Mouse (Mus musculus) liver, embryonic 14.5 days (tissue): Measurements from ENCODE around the gene Trim62. TPM values are rescaled to one million over a fixed set of nuclear protein-coding genes. Genes with fewer than 3 reads are reported as not detected.

ENCODE experiments used
- ATAC-seq: fragments of 200-750 bp; cut with Nextera tagmentation; 2 replicates; pipeline ENCODE4 v1.8.0; 2017; ENCODE audit warnings: moderate number of reproducible peaks, mild to moderate bottlenecking, moderate library complexity; ENCODE audit not compliant: insufficient read depth
- DNase-seq, 3 experiments: peaks; one replicate each; pipeline ENCODE4 v3.0.0-alpha.2; 2012 to 2013; ENCODE audit warnings: low read depth in 3 of 3, low spot score in 3 of 3
- H3K27ac ChIP-seq: fragments of 300-500 bp; sonication (generic); 2 replicates; pipeline ENCODE4 v1.5.1; 2014; ENCODE audit warnings: moderate library complexity, mild to moderate bottlenecking, control low read depth, inconsistent platforms
- H3K27me3 ChIP-seq: fragments of 300-500 bp; sonication (generic); 2 replicates; pipeline ENCODE4 v1.6.1; 2014; ENCODE audit warnings: mild to moderate bottlenecking, low read length, moderate library complexity; ENCODE audit not compliant: control insufficient read depth, insufficient read depth
- H3K36me3 ChIP-seq: fragments of 300-500 bp; sonication (generic); replicated peaks from 2 replicates; pipeline ENCODE4 v1.6.1; 2014; ENCODE audit warnings: low read depth; ENCODE audit not compliant: control insufficient read depth, insufficient read depth
- H3K4me1 ChIP-seq, 2 experiments: fragments of 200-500 bp in 1 of 2; fragments of 300-500 bp in 1 of 2; sonication (generic) in 1 of 2; replicated peaks; 2 replicates each; pipeline ENCODE4 v1.6.1; 2012 to 2014; ENCODE audit warnings: antibody characterized with exemption in 1 of 2, inconsistent platforms in 1 of 2, low read length in 1 of 2; ENCODE audit not compliant: control insufficient read depth in 2 of 2, insufficient read depth in 2 of 2
- H3K4me2 ChIP-seq: fragments of 300-500 bp; sonication (generic); 2 replicates; pipeline ENCODE4 v1.6.1; 2014; ENCODE audit warnings: low read depth, mild to moderate bottlenecking, control low read depth, moderate library complexity
- H3K4me3 ChIP-seq, 2 experiments: fragments of 200-500 bp in 1 of 2; fragments of 300-500 bp in 1 of 2; sonication (generic) in 1 of 2; 2 replicates each; pipeline ENCODE4 v1.5.1; 2012 to 2014; ENCODE audit warnings: low read depth in 2 of 2, low read length in 2 of 2, mild to moderate bottlenecking in 2 of 2, control low read depth in 1 of 2, inconsistent platforms in 1 of 2, moderate library complexity in 1 of 2; ENCODE audit not compliant: insufficient read depth in 1 of 2
- H3K9ac ChIP-seq: fragments of 300-500 bp; sonication (generic); replicated peaks from 2 replicates; pipeline ENCODE4 v1.6.1; 2014; ENCODE audit warnings: mild to moderate bottlenecking, control low read depth, moderate library complexity
- H3K9me3 ChIP-seq: fragments of 300-500 bp; sonication (generic); 2 replicates; pipeline ENCODE4 v1.6.1; 2016; ENCODE audit warnings: low read length, mixed read lengths; ENCODE audit not compliant: control insufficient read depth
- CTCF ChIP-seq: IDR thresholded peaks from 2 replicates; pipeline ENCODE4 v1.5.1; 2016; ENCODE audit warnings: antibody characterized with exemption, low read depth, control low read depth
- EP300 ChIP-seq: IDR thresholded peaks from 2 replicates; pipeline ENCODE4 v1.6.1; 2016; ENCODE audit warnings: antibody characterized with exemption, low read depth
- WGBS: fragments of 180-500 bp; shearing (Covaris S2); extraction: QIAGEN DNeasy Blood & Tissue Kit; methylation state at CpG from one replicate; pipeline ENCODE4 v1.1.7; 2014; ENCODE audit not compliant: insufficient replicate concordance; 5-methylcytosine and 5-hydroxymethylcytosine counted together
- polyA plus RNA-seq, 2 experiments: library from polyadenylated mRNA; depleted of rRNA in 1 of 2; stranded (reverse) in 1 of 2; unstranded in 1 of 2; fragments of >200 nt; fragmentation: Nextera tagmentation in 1 of 2; extraction: Ambion mirVana in 1 of 2; gene quantifications; 2 replicates each; pipeline versions ENCODE4 v1.2.1 to v1.2.3; 2012 to 2014

The Trim62 gene
- polyA plus RNA-seq, 2 experiments, result 0.25 to 0.30 TPM

DNA sequence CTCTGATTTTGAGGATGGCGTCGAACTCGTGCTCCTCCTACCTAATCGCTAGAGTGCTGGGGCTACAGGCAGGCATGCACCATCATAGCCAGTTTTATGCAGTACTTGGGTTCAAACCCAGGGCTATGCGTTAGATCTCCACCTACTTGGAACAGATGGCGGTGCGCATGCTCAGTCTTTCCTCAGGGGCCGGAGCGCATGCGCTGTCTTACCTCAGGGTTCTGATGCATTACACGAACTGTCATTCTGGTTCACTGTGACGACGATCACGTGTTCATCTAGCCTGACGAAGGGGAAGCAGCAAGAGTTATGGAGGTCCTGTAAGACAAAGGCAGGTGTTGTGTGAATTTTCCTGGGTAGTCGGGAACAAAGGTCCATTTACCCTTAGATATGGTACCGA lies 9.3 kb upstream of the Trim62 start:
- H3K4me2 ChIP-seq, result no peak overlapping the region
- ATAC-seq (no peak), DNase-seq (no peak)
- TF ChIP-seq CTCF, result no peak
- no peak for TF ChIP-seq EP300
- no peaks in the 10 kb centered on the region for H3K36me3 ChIP-seq
- peaks cover 2% of the 10 kb centered on the region for H3K27me3 ChIP-seq
- no peaks in the 10 kb centered on the region for H3K4me1 ChIP-seq
- no peak overlapping the region for H3K9ac ChIP-seq
- no peak overlapping the region for H3K4me3 ChIP-seq
- H3K27ac ChIP-seq, result no peak overlapping the region
- no peaks in the 10 kb centered on the region for H3K9me3 ChIP-seq
- WGBS, result 77% methylated on average over 17 of the region's 17 CpGs

DNA sequence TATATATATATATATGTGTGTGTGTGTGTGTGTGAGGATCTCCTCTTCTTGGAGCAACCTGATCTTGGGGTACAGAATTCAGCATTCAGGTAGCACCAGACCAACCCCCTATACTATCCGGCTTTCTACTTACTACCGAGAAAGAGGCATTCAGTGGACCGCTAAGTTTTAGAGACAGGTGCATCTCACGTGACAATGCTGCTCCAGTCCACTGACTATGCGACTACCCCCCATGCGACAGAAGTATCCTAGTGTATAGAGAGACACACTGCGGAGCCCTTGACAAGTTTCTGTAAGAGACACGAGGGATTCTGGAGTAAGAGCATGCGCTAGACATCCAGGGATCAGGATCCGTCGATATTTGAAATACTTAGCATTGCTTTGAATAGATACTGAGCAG lies 7.9 kb upstream of the Trim62 start:
- Histone ChIP-seq H3K27ac (no peak overlapping the region), H3K27me3 (peaks cover 5% of the 10 kb centered on the region)

DNA sequence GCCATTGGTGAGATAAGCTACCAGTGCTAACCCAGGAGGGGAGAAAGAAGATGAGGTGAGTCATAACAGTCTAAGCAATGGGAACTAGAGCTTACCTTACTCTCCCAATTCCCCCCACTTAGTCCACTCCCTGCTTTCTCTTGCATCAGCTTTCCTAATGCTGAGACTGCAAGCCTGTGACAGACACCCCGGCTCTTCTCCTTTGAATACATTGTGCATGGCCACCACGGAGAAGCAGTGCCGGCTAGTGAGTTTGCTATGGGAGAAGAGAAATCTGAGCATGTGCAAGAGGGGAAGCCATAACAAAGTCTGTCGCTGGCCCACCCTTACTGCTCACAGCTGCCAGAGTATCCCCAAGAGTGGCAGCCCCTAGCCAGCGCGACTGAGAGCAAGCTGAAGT lies 5.9 kb upstream of the Trim62 start:
- no peak for ATAC-seq
- Histone ChIP-seq H3K9ac (no peak overlapping the region), H3K9me3 (no peaks in the 10 kb centered on the region), H3K27ac (no peak overlapping the region), H3K4me1 (no peaks in the 10 kb centered on the region), H3K4me3 (no peak overlapping the region), H3K4me2 (no peak overlapping the region), H3K27me3 (peaks cover 16% of the 10 kb centered on the region), H3K36me3 (no peaks in the 10 kb centered on the region)
- DNase-seq, result no peak
- 16% methylated on average over 6 of the region's 6 CpGs for WGBS
- TF ChIP-seq EP300 (no peak), CTCF (no peak)

More for the DNA sequence above, 7.9 kb upstream of the Trim62 start:
- H3K9me3 ChIP-seq, result no peaks in the 10 kb centered on the region
- no peak overlapping the region for H3K4me3 ChIP-seq
- H3K4me1 ChIP-seq, result no peaks in the 10 kb centered on the region
- no peaks in the 10 kb centered on the region for H3K36me3 ChIP-seq
- TF ChIP-seq CTCF (no peak), EP300 (no peak)
- WGBS, result 73% methylated on average over 11 of the region's 11 CpGs
- ATAC-seq (no peak), DNase-seq (no peak)
- H3K4me2 ChIP-seq, result no peak overlapping the region
- no peak overlapping the region for H3K9ac ChIP-seq

DNA sequence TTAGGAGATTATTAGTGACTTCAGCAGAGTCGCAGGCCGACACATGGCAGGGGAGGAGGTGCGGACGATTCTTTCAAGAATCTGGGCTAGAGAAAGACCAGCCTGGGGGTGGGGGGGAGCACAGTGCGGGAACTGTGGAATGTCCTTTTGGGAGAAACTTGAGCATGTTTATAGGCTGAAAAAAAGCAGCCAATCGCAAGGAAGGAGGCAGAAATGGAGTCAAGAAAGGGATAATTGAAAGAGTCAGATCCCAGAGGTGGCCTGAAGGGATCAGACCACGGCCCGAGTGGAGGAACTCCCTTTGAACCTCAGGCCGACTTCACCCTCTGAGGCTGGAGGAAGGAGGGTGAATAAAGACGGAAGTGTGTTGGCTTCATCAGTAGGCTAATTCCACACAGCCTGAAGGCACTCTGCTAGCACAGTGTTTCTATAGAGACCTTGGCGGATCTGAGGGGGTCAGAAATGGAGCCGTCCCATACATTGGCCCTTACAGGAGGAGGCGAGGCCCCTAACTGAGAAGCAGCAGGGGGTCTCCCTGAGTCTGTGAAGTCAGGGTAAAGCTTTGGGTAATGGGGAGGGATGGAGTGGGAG lies 4.4 kb upstream of the Trim62 start:
- Histone ChIP-seq H3K9me3 (no peaks in the 10 kb centered on the region), H3K4me1 (no peaks in the 10 kb centered on the region), H3K36me3 (no peaks in the 10 kb centered on the region), H3K27me3 (peaks cover 30% of the 10 kb centered on the region), H3K27ac (no peak overlapping the region), H3K4me3 (no peak overlapping the region), H3K9ac (no peak overlapping the region), H3K4me2 (no peak overlapping the region)
- no peak for TF ChIP-seq EP300
- no peak for TF ChIP-seq CTCF
- WGBS, result 31% methylated on average over 13 of the region's 13 CpGs
- DNase-seq (no peak), ATAC-seq (no peak)

DNA sequence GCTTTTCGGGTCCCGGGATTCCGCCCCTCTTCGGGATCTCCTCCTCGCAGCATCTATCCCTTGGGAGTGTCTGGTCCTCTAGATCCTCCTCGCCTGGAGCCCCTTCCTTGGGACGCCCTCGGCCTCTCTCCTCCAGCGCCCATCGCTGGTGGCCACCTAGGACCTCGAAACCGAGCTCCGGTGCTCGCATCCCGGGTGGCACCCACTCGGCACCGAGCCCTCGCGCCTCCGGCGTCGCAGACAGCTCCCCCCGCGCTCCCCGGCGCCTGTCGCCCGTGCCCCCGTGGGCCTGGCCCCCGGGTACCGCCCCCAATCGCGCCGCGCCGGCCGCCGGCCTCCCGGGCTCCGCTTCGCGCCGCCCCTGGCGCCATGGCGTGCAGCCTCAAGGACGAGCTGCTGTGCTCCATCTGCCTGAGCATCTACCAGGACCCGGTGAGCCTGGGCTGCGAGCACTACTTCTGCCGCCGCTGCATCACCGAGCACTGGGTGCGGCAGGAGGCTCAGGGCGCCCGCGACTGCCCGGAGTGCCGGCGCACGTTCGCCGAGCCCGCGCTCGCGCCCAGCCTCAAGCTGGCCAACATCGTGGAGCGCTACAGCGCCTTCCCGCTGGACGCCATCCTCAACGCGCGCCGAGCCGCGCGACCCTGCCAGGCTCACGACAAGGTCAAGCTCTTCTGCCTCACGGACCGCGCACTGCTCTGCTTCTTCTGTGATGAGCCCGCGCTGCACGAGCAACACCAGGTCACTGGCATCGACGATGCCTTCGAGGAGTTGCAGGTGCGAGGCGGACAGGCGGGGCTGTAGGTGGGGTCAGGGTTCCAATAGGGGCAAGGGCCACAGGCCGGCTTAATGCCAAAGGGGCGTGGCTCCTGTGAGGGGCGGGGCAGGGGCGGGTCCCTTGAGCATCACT lies 676 bp downstream of the Trim62 start:
- WGBS, result 1% methylated on average over 93 of the region's 94 CpGs
- TF ChIP-seq CTCF (no peak), EP300 (no peak)
- no peak overlapping the region for H3K27ac ChIP-seq
- peak overlapping the region; percentile 57 for H3K4me2 ChIP-seq
- H3K36me3 ChIP-seq, result no peaks in the 10 kb centered on the region
- H3K27me3 ChIP-seq, result peaks cover 42% of the 10 kb centered on the region
- no peak for DNase-seq
- no peak overlapping the region for H3K9ac ChIP-seq
- H3K4me3 ChIP-seq, result peak overlapping the region; percentile 15 to 44
- ATAC-seq, result peak; percentile 35; the same call in 1 of the 2 replicates
- no peaks in the 10 kb centered on the region for H3K4me1 ChIP-seq
- no peaks in the 10 kb centered on the region for H3K9me3 ChIP-seq
